Mouse (Mus musculus) stomach, postnatal 0 days (tissue): ENCODE results near the gene Siah3. TPM values are rescaled to one million over a fixed set of nuclear protein-coding genes. Genes with fewer than 3 reads are reported as not detected.

ENCODE experiments used
- ATAC-seq: fragments of 200-750 bp; cut with Nextera tagmentation; 2 replicates; pipeline ENCODE4 v1.8.0; 2017; ENCODE audit not compliant: low FRiP score, low TSS enrichment
- DNase-seq: peaks from one replicate; pipeline ENCODE4 v3.0.0-alpha.2; 2016; ENCODE audit warnings: low spot score
- H3K27ac ChIP-seq: fragments of 300-500 bp; sonication (generic); replicated peaks from 2 replicates; pipeline ENCODE4 v1.5.1; 2014; ENCODE audit warnings: mild to moderate bottlenecking, control low read depth
- H3K27me3 ChIP-seq: fragments of 300-500 bp; sonication (generic); 2 replicates; pipeline ENCODE4 v1.6.1; 2014; ENCODE audit warnings: low read length; ENCODE audit not compliant: control insufficient read depth, insufficient read depth
- H3K36me3 ChIP-seq: fragments of 300-500 bp; sonication (generic); 2 replicates; pipeline ENCODE4 v1.6.1; 2014; ENCODE audit warnings: low read length, mixed read lengths; ENCODE audit not compliant: control insufficient read depth, insufficient read depth
- H3K4me1 ChIP-seq: fragments of 300-500 bp; sonication (generic); replicated peaks from 2 replicates; pipeline ENCODE4 v1.6.1; 2014; ENCODE audit warnings: antibody characterized with exemption; ENCODE audit not compliant: control insufficient read depth, insufficient read depth
- H3K4me2 ChIP-seq: fragments of 300-500 bp; sonication (generic); replicated peaks from 2 replicates; pipeline ENCODE4 v1.6.1; 2014; ENCODE audit warnings: low read depth, mild to moderate bottlenecking, control low read depth, moderate library complexity
- H3K4me3 ChIP-seq: fragments of 300-500 bp; sonication (generic); 2 replicates; pipeline ENCODE4 v1.5.1; 2014; ENCODE audit warnings: low read depth, low read length, control low read depth
- H3K9ac ChIP-seq: fragments of 300-500 bp; sonication (generic); 2 replicates; pipeline ENCODE4 v1.6.1; 2014; ENCODE audit warnings: mild to moderate bottlenecking, low read length, control low read depth, mixed read lengths
- H3K9me3 ChIP-seq: fragments of 300-500 bp; sonication (generic); 2 replicates; pipeline ENCODE4 v1.6.1; 2016; ENCODE audit warnings: low read length; ENCODE audit not compliant: control insufficient read depth
- CTCF ChIP-seq: IDR thresholded peaks from 2 replicates; pipeline ENCODE4 v1.5.1; 2016; ENCODE audit warnings: antibody characterized with exemption, low read depth, mild to moderate bottlenecking, moderate library complexity
- EP300 ChIP-seq: optimal IDR thresholded peaks from 2 replicates; pipeline ENCODE3; 2016; ENCODE audit warnings: antibody characterized with exemption
- WGBS: fragments of 180-500 bp; shearing (Covaris S2); extraction: QIAGEN DNeasy Blood & Tissue Kit; methylation state at CpG from one replicate; pipeline ENCODE4 v1.1.7; 2014; 5-methylcytosine and 5-hydroxymethylcytosine counted together
- polyA plus RNA-seq: library from polyadenylated mRNA; unstranded; fragments of >200 nt; fragmentation: Nextera tagmentation; extraction: Ambion mirVana; gene quantifications from 2 replicates; pipeline ENCODE4 v1.2.1, GENCODE M21; 2015

The Siah3 gene
- polyA plus RNA-seq, 1 experiment from 2014 or later = not detected

GRCm38 (mm10) chr14:75475887-75476286 is 20.1 kb downstream of the Siah3 start:
- 83% methylated on average over 2 of the region's 2 CpGs for WGBS
- no peaks in the 10 kb centered on the region for H3K27me3 ChIP-seq
- H3K4me3 ChIP-seq = no peak overlapping the region
- DNase-seq (no peak), ATAC-seq (no peak)
- no peak overlapping the region for H3K27ac ChIP-seq
- no peaks in the 10 kb centered on the region for H3K36me3 ChIP-seq
- H3K4me2 ChIP-seq = no peak overlapping the region
- no peak overlapping the region for H3K9ac ChIP-seq
- no peaks in the 10 kb centered on the region for H3K4me1 ChIP-seq
- no peaks in the 10 kb centered on the region for H3K9me3 ChIP-seq
- TF ChIP-seq CTCF (no peak), EP300 (no peak)

GRCm38 (mm10) chr14:75482231-75483175 is 26.7 kb downstream of the Siah3 start:
- Histone ChIP-seq H3K27me3 (no peaks in the 10 kb centered on the region), H3K36me3 (no peaks in the 10 kb centered on the region), H3K4me3 (no peak overlapping the region), H3K9ac (no peak overlapping the region), H3K9me3 (no peaks in the 10 kb centered on the region), H3K4me2 (no peak overlapping the region), H3K4me1 (no peaks in the 10 kb centered on the region), H3K27ac (no peak overlapping the region)
- TF ChIP-seq EP300 (no peak), CTCF (no peak)
- DNase-seq (no peak), ATAC-seq (no peak)
- 78% methylated on average over 15 of the region's 15 CpGs for WGBS

GRCm38 (mm10) chr14:75483176-75483546 is 27.4 kb downstream of the Siah3 start:
- DNase-seq (no peak), ATAC-seq (no peak)
- 84% methylated on average over 6 of the region's 6 CpGs for WGBS

GRCm38 (mm10) chr14:75487932-75488331 is 32.1 kb downstream of the Siah3 start:
- H3K9ac ChIP-seq = no peak overlapping the region
- no peak overlapping the region for H3K4me3 ChIP-seq
- no peaks in the 10 kb centered on the region for H3K4me1 ChIP-seq
- ATAC-seq (no peak), DNase-seq (no peak)
- no peaks in the 10 kb centered on the region for H3K27me3 ChIP-seq
- 82% methylated on average over 7 of the region's 7 CpGs for WGBS
- H3K9me3 ChIP-seq = no peaks in the 10 kb centered on the region
- TF ChIP-seq EP300 = no peak
- no peak overlapping the region for H3K4me2 ChIP-seq
- H3K36me3 ChIP-seq = no peaks in the 10 kb centered on the region
- H3K27ac ChIP-seq = no peak overlapping the region

More at GRCm38 (mm10) chr14:75483176-75483546, 27.4 kb downstream of the Siah3 start:
- Histone ChIP-seq H3K4me2 (no peak overlapping the region), H3K9me3 (no peaks in the 10 kb centered on the region), H3K27me3 (no peaks in the 10 kb centered on the region), H3K9ac (no peak overlapping the region), H3K27ac (no peak overlapping the region), H3K4me3 (no peak overlapping the region), H3K4me1 (no peaks in the 10 kb centered on the region), H3K36me3 (no peaks in the 10 kb centered on the region)
- TF ChIP-seq EP300 = no peak
- TF ChIP-seq CTCF = no peak

- TF ChIP-seq CTCF = no peak
- TF ChIP-seq EP300 = no peak
Observed at GRCm38 (mm10) chr14:75493555-75494194, 37.9 kb downstream of the Siah3 start.

GRCm38 (mm10) chr14:75494926-75495325 is 39.1 kb downstream of the Siah3 start:
- Histone ChIP-seq H3K9me3 (no peaks in the 10 kb centered on the region), H3K4me1 (no peaks in the 10 kb centered on the region), H3K9ac (no peak overlapping the region), H3K4me3 (no peak overlapping the region), H3K36me3 (no peaks in the 10 kb centered on the region), H3K27ac (no peak overlapping the region), H3K4me2 (no peak overlapping the region), H3K27me3 (no peaks in the 10 kb centered on the region)
- no peak for DNase-seq
- WGBS = 64% methylated on average over 6 of the region's 6 CpGs
- TF ChIP-seq EP300 (no peak), CTCF (no peak)
- no peak for ATAC-seq

More at GRCm38 (mm10) chr14:75493555-75494194, 37.9 kb downstream of the Siah3 start:
- Histone ChIP-seq H3K27ac (no peak overlapping the region), H3K4me3 (no peak overlapping the region), H3K9me3 (no peaks in the 10 kb centered on the region), H3K4me2 (no peak overlapping the region), H3K27me3 (no peaks in the 10 kb centered on the region), H3K4me1 (no peaks in the 10 kb centered on the region), H3K36me3 (no peaks in the 10 kb centered on the region), H3K9ac (no peak overlapping the region)
- ATAC-seq (no peak), DNase-seq (no peak)
- 90% methylated on average over 14 of the region's 14 CpGs for WGBS
